In genomic region chr2:163951770-163952169, GRCm38 (mm10) we compare ENCODE assay signal across 7 mouse cellular contexts. TPM values are rescaled to one million over a fixed set of nuclear protein-coding genes. Genes with fewer than 3 reads are reported as not detected.
DNase-seq lines count a peak whose midpoint lies in the region; ATAC-seq and TF ChIP-seq lines count a peak whose summit lies in the region.

No protein-coding gene starts in this region.

- H3K4me1 ChIP-seq in ES-Bruce4 (ENCODE audit: control insufficient read depth, insufficient read depth, low read length), result no peaks in the 10 kb centered on the region
- no peaks in the 10 kb centered on the region for H3K4me1 ChIP-seq in kidney, postnatal 0 days (replicated peaks; ENCODE audit: insufficient read depth, low read length)

- H3K27ac ChIP-seq in ES-Bruce4 (ENCODE audit: insufficient read depth, low read length), result no peak overlapping the region
- H3K27ac ChIP-seq in kidney, postnatal 0 days, result no peak overlapping the region

- peak; percentile 65 for DNase-seq in R1 (ENCODE audit: low read depth, low spot score)
- peak; percentile 82 to 88 for DNase-seq in cerebellum, postnatal 25 days
- peak; percentile 39 for DNase-seq in gastrocnemius, postnatal 14 days
- DNase-seq in kidney, postnatal 0 days (ENCODE audit: low spot score), result peak; percentile 82
- DNase-seq in lung, adult 18-20 months, result peak; percentile 45 to 57
- peak; percentile 75 for DNase-seq in retina, embryonic 14.5 days (ENCODE audit: low spot score)

- no peaks in the 10 kb centered on the region for H3K9me3 ChIP-seq in ES-Bruce4 (replicated peaks; ENCODE audit: control insufficient read depth, insufficient read depth, low read length, poor library complexity, severe bottlenecking)
- H3K9me3 ChIP-seq in kidney, postnatal 0 days (replicated peaks; ENCODE audit: low read length), result no peaks in the 10 kb centered on the region

- H3K4me3 ChIP-seq in ES-Bruce4 (ENCODE audit: low read depth, low read length), result no peak overlapping the region
- H3K4me3 ChIP-seq in kidney, postnatal 0 days (replicated peaks; ENCODE audit: low read depth, low read length), result no peak overlapping the region

- WGBS in kidney, postnatal 0 days, result 19% methylated on average over 4 of the region's 4 CpGs

- no peak for ATAC-seq in kidney, postnatal 0 days (replicated peaks; ENCODE audit: low FRiP score, low read depth)

- H3K27me3 ChIP-seq in ES-Bruce4 (ENCODE audit: control insufficient read depth, insufficient read depth, low read length, poor library complexity, severe bottlenecking), result no peaks in the 10 kb centered on the region
- no peaks in the 10 kb centered on the region for H3K27me3 ChIP-seq in kidney, postnatal 0 days (ENCODE audit: insufficient read depth, low read length)

- TF ChIP-seq POLR2A in ES-Bruce4 (IDR thresholded peaks at IDR 0.05; ENCODE audit: insufficient read depth, low read length), result no peak

- no peaks in the 10 kb centered on the region for H3K36me3 ChIP-seq in ES-Bruce4 (ENCODE audit: control insufficient read depth, insufficient read depth, low read length, poor library complexity, severe bottlenecking)
- H3K36me3 ChIP-seq in kidney, postnatal 0 days (ENCODE audit: insufficient read depth, low read length), result no peaks in the 10 kb centered on the region

- H3K9ac ChIP-seq in ES-Bruce4 (ENCODE audit: low read depth, poor library complexity, severe bottlenecking), result no peak overlapping the region
- no peak overlapping the region for H3K9ac ChIP-seq in kidney, postnatal 0 days (ENCODE audit: low read depth, low read length)

- no peak overlapping the region for H3K4me2 ChIP-seq in kidney, postnatal 0 days (ENCODE audit: low read length)

- peak; percentile 76 for TF ChIP-seq CTCF in ES-Bruce4 (IDR thresholded peaks at IDR 0.05; ENCODE audit: low read depth, low read length)
- TF ChIP-seq CTCF in kidney, postnatal 0 days (IDR thresholded peaks at IDR 0.05; ENCODE audit: low read depth), result peak; percentile 84

- intact Hi-C loops in gastrocnemius, postnatal 14 days (cut with DNase I; ENCODE audit: low total_unique reads), result loop anchor here (5.0 kb wide), 1 partner anchor 94 kb away; no protein-coding TSS in a partner anchor

- TF ChIP-seq EP300 in ES-Bruce4 (IDR thresholded peaks at IDR 0.05; ENCODE audit: insufficient read depth, low read depth, low read length), result no peak

RNA-seq across cellular contexts. Expression of gene Rims4, which starts 33.3 kb away (rescaled TPM):
- 0.88 and 1.7 TPM in 2 replicates for polyA plus RNA-seq in ES-Bruce4 (2011; ENCODE audit: insufficient read depth, insufficient read length, low read depth, missing spikeins)
- total RNA-seq in gastrocnemius, postnatal 14 days (2021), result under 1 TPM; 0.60 to 0.62 TPM
- 0.33 and 0.50 TPM in 2 replicates for polyA plus RNA-seq in kidney, postnatal 0 days (2015; fragmentation: Nextera tagmentation; extraction: Ambion mirVana)

RNA-seq across cellular contexts. Expression of gene Ywhab, which starts 43.0 kb away (rescaled TPM):
- 132 and 137 TPM in 2 replicates for polyA plus RNA-seq in ES-Bruce4 (2011; ENCODE audit: insufficient read depth, insufficient read length, low read depth, missing spikeins)
- total RNA-seq in gastrocnemius, postnatal 14 days (2021), result 10 to 100 TPM; 52.4 to 59.3 TPM
- 261 and 288 TPM in 2 replicates for polyA plus RNA-seq in kidney, postnatal 0 days (2015; fragmentation: Nextera tagmentation; extraction: Ambion mirVana)
